Mouse (Mus musculus) midbrain, embryonic 10.5 days (tissue): Measurements from ENCODE around the gene Ctsk. TPM values are rescaled to one million over a fixed set of nuclear protein-coding genes. Genes with fewer than 3 reads are reported as not detected.
"Not testable (repeated sequence)": the region's sequence is repeated elsewhere in the genome, so short reads cannot be mapped to it uniquely, and the experiment has no call there.

Experiments used
- DNase-seq: peaks from one replicate; pipeline ENCODE4 v3.0.0-alpha.2; 2017; ENCODE audit warnings: low spot score
- H3K27ac ChIP-seq: fragments of 300-500 bp; sonication (generic); replicated peaks from 2 replicates; pipeline ENCODE4 v1.5.1; 2016; ENCODE audit warnings: mild to moderate bottlenecking
- H3K27me3 ChIP-seq: fragments of 300-500 bp; sonication (generic); 2 replicates; pipeline ENCODE4 v1.6.1; 2016; ENCODE audit warnings: low read depth, mild to moderate bottlenecking; ENCODE audit not compliant: poor library complexity, severe bottlenecking
- H3K36me3 ChIP-seq: fragments of 300-500 bp; sonication (generic); 2 replicates; pipeline ENCODE4 v1.6.1; 2016; ENCODE audit warnings: mild to moderate bottlenecking, moderate library complexity
- H3K4me1 ChIP-seq: fragments of 300-500 bp; sonication (generic); 2 replicates; pipeline ENCODE4 v1.6.1; 2016
- H3K4me3 ChIP-seq: fragments of 300-500 bp; sonication (generic); 2 replicates; pipeline ENCODE4 v1.5.1; 2016; ENCODE audit warnings: mild to moderate bottlenecking, moderate library complexity
- H3K9me3 ChIP-seq: fragments of 300-500 bp; sonication (generic); replicated peaks from 2 replicates; pipeline ENCODE4 v1.6.1; 2016; ENCODE audit warnings: mild to moderate bottlenecking
- WGBS: fragments of 180-500 bp; shearing (Covaris S2); methylation state at CpG from one replicate; pipeline ENCODE4 v1.1.7; 2016; 5-methylcytosine and 5-hydroxymethylcytosine counted together
- polyA plus RNA-seq: library from polyadenylated mRNA; unstranded; fragments of >200 nt; fragmentation: Nextera tagmentation; extraction: Ambion mirVana; gene quantifications from 2 replicates; pipeline ENCODE4 v1.2.1, GENCODE M21; 2016

The Ctsk gene
- polyA plus RNA-seq, 1 experiment from 2014 or later, result 2.4 TPM

GRCm38 (mm10) chr3:95529814-95530213, 30.8 kb downstream of the Ctsk start:
- Histone ChIP-seq H3K27me3 (no peaks in the 10 kb centered on the region), H3K27ac (no peak overlapping the region), H3K4me1 (no peaks in the 10 kb centered on the region), H3K9me3 (no peaks in the 10 kb centered on the region), H3K36me3 (no peaks in the 10 kb centered on the region), H3K4me3 (no peak overlapping the region)
- no peak for DNase-seq
- WGBS, result 86% methylated on average over 6 of the region's 6 CpGs

- Histone ChIP-seq H3K27me3 (no peaks in the 10 kb centered on the region), H3K36me3 (no peaks in the 10 kb centered on the region), H3K9me3 (no peaks in the 10 kb centered on the region), H3K27ac (no peak overlapping the region), H3K4me3 (no peak overlapping the region), H3K4me1 (no peaks in the 10 kb centered on the region)
- WGBS, result 100% methylated on average over 1 of the region's 1 CpGs
- no peak for DNase-seq
These were observed 32.0 kb downstream of the Ctsk start for GRCm38 (mm10) chr3:95531025-95531424.

GRCm38 (mm10) chr3:95533364-95533763, 34.3 kb downstream of the Ctsk start:
- Histone ChIP-seq H3K36me3 (no peaks in the 10 kb centered on the region), H3K4me3 (no peak overlapping the region), H3K4me1 (no peaks in the 10 kb centered on the region), H3K9me3 (no peaks in the 10 kb centered on the region), H3K27ac (no peak overlapping the region), H3K27me3 (no peaks in the 10 kb centered on the region)
- no peak for DNase-seq
- WGBS, result 93% methylated on average over 5 of the region's 5 CpGs

- 96% methylated on average over 1 of the region's 1 CpGs for WGBS
- H3K36me3 ChIP-seq, result no peaks in the 10 kb centered on the region
- no peaks in the 10 kb centered on the region for H3K27me3 ChIP-seq
- no peaks in the 10 kb centered on the region for H3K9me3 ChIP-seq
- no peak overlapping the region for H3K27ac ChIP-seq
- no peaks in the 10 kb centered on the region for H3K4me1 ChIP-seq
- H3K4me3 ChIP-seq, result no peak overlapping the region
- no peak for DNase-seq
These were observed 35.9 kb downstream of the Ctsk start for GRCm38 (mm10) chr3:95534927-95535326.

GRCm38 (mm10) chr3:95538936-95539335, 39.9 kb downstream of the Ctsk start:
- no peak for DNase-seq
- no peaks in the 10 kb centered on the region for H3K4me1 ChIP-seq
- no peaks in the 10 kb centered on the region for H3K36me3 ChIP-seq
- H3K9me3 ChIP-seq, result no peaks in the 10 kb centered on the region
- H3K4me3 ChIP-seq, result no peak overlapping the region
- H3K27me3 ChIP-seq, result no peaks in the 10 kb centered on the region
- 92% methylated on average over 10 of the region's 10 CpGs for WGBS
- no peak overlapping the region for H3K27ac ChIP-seq

- no peaks in the 10 kb centered on the region for H3K36me3 ChIP-seq
- H3K4me3 ChIP-seq, result no peak overlapping the region
- no peaks in the 10 kb centered on the region for H3K4me1 ChIP-seq
- H3K27me3 ChIP-seq, result no peaks in the 10 kb centered on the region
- no peaks in the 10 kb centered on the region for H3K9me3 ChIP-seq
- no peak overlapping the region for H3K27ac ChIP-seq
- 94% methylated on average over 4 of the region's 4 CpGs for WGBS
- no peak for DNase-seq
These were observed 40.8 kb downstream of the Ctsk start for GRCm38 (mm10) chr3:95539837-95540236.

GRCm38 (mm10) chr3:95541186-95541585, 42.1 kb downstream of the Ctsk start:
- H3K27ac ChIP-seq, DNase-seq: not testable (repeated sequence)
- 85% methylated on average over 2 of the region's 2 CpGs for WGBS

GRCm38 (mm10) chr3:95542171-95542570, 43.1 kb downstream of the Ctsk start:
- Histone ChIP-seq H3K4me1 (peaks cover 5% of the 10 kb centered on the region), H3K36me3 (no peaks in the 10 kb centered on the region), H3K27me3 (no peaks in the 10 kb centered on the region), H3K9me3 (no peaks in the 10 kb centered on the region), H3K4me3 (no peak overlapping the region), H3K27ac (no peak overlapping the region)
- no peak for DNase-seq

More at GRCm38 (mm10) chr3:95541186-95541585, 42.1 kb downstream of the Ctsk start:
- H3K27me3 ChIP-seq, H3K4me1 ChIP-seq, H3K36me3 ChIP-seq, H3K4me3 ChIP-seq, H3K9me3 ChIP-seq: not testable (repeated sequence)

- H3K9me3 ChIP-seq, result no peaks in the 10 kb centered on the region
- no peak overlapping the region for H3K4me3 ChIP-seq
- DNase-seq, result no peak
- WGBS, result 85% methylated on average over 7 of the region's 7 CpGs
- H3K36me3 ChIP-seq, result no peaks in the 10 kb centered on the region
- H3K4me1 ChIP-seq, result peaks cover 5% of the 10 kb centered on the region
- H3K27me3 ChIP-seq, result no peaks in the 10 kb centered on the region
- H3K27ac ChIP-seq, result no peak overlapping the region
These were observed 43.9 kb downstream of the Ctsk start for GRCm38 (mm10) chr3:95542981-95543380.

- DNase-seq, result no peak
- Histone ChIP-seq H3K9me3 (no peaks in the 10 kb centered on the region), H3K27me3 (no peaks in the 10 kb centered on the region), H3K36me3 (no peaks in the 10 kb centered on the region), H3K27ac (no peak overlapping the region), H3K4me1 (peaks cover 5% of the 10 kb centered on the region), H3K4me3 (no peak overlapping the region)
- WGBS, result 87% methylated on average over 1 of the region's 1 CpGs
These were observed 51.1 kb downstream of the Ctsk start for GRCm38 (mm10) chr3:95550176-95550575.

GRCm38 (mm10) chr3:95553986-95554385, 54.9 kb downstream of the Ctsk start:
- DNase-seq, result no peak
- Histone ChIP-seq H3K4me1 (no peaks in the 10 kb centered on the region), H3K27me3 (no peaks in the 10 kb centered on the region), H3K9me3 (no peaks in the 10 kb centered on the region), H3K4me3 (no peak overlapping the region), H3K36me3 (no peaks in the 10 kb centered on the region), H3K27ac (no peak overlapping the region)
- 72% methylated on average over 3 of the region's 3 CpGs for WGBS

Other genes starting within 250 kb of the Ctsk start
- 0.09 and 0.32 TPM in 2 replicates for gene Bnipl, start 248.1 kb upstream of the Ctsk start, polyA plus RNA-seq
- 29.2 and 37.6 TPM in 2 replicates for gene Mindy1, start 217.9 kb upstream of the Ctsk start, polyA plus RNA-seq
- gene Prune1, start 217.2 kb upstream of the Ctsk start, polyA plus RNA-seq, result 25.2 and 27.9 TPM in 2 replicates
- gene Anxa9, start 192.1 kb upstream of the Ctsk start, polyA plus RNA-seq, result 1.5 and 1.9 TPM in 2 replicates
- gene Cers2, start 184.5 kb upstream of the Ctsk start, polyA plus RNA-seq, result 116 and 120 TPM in 2 replicates
- 52.3 and 61.9 TPM in 2 replicates for gene Setdb1, start 142.1 kb upstream of the Ctsk start, polyA plus RNA-seq
- gene 4930558C23Rik, start 96.4 kb upstream of the Ctsk start, polyA plus RNA-seq, result not detected in 2 replicates
- gene Arnt, start 64.9 kb upstream of the Ctsk start, polyA plus RNA-seq, result 30.0 and 34.1 TPM in 2 replicates
- 3.2 and 6.8 TPM in 2 replicates for gene Ctss, start 27.5 kb downstream of the Ctsk start, polyA plus RNA-seq
- not detected in 2 replicates for gene Hormad1, start 60.4 kb downstream of the Ctsk start, polyA plus RNA-seq
- gene Golph3l, start 89.7 kb downstream of the Ctsk start, polyA plus RNA-seq, result 31.4 and 34.2 TPM in 2 replicates
- 90.1 and 101 TPM in 2 replicates for gene Ensa, start 125.7 kb downstream of the Ctsk start, polyA plus RNA-seq
- gene Mcl1, start 159.5 kb downstream of the Ctsk start, polyA plus RNA-seq, result 41.9 and 47.6 TPM in 2 replicates
- 0.78 and 1.4 TPM in 2 replicates for gene Adamtsl4, start 188.7 kb downstream of the Ctsk start, polyA plus RNA-seq
- 18.1 and 19.5 TPM in 2 replicates for gene Ecm1, start 240.3 kb downstream of the Ctsk start, polyA plus RNA-seq